Mouse (Mus musculus): ENCODE results near the gene Faap20. TPM values are rescaled to one million over a fixed set of nuclear protein-coding genes. Genes with fewer than 3 reads are reported as not detected.

The Faap20 gene
- total RNA-seq, 2 experiments from 2014 or later = 28.0 to 29.5 TPM

- no peak for DNase-seq (ENCODE audit: low spot score in 2 of 2)
Observed at GRCm38 (mm10) chr4:155283001-155283503, 33.5 kb downstream of the Faap20 start.

GRCm38 (mm10) chr4:155283585-155283984, 34.0 kb downstream of the Faap20 start:
- peak in 1 of 2 experiments; percentile 50 for DNase-seq (ENCODE audit: low spot score in 2 of 2)

GRCm38 (mm10) chr4:155284521-155285379, 35.1 kb downstream of the Faap20 start:
- DNase-seq (ENCODE audit: low spot score in 2 of 2) = no peak

- no peak for DNase-seq (ENCODE audit: low spot score in 2 of 2)
Observed at GRCm38 (mm10) chr4:155286090-155286489, 36.5 kb downstream of the Faap20 start.

GRCm38 (mm10) chr4:155287713-155288112, 38.1 kb downstream of the Faap20 start:
- DNase-seq (ENCODE audit: low spot score in 2 of 2) = no peak

GRCm38 (mm10) chr4:155288586-155288985, 39.0 kb downstream of the Faap20 start:
- no peak for DNase-seq (ENCODE audit: low spot score in 2 of 2)

- DNase-seq (ENCODE audit: low spot score in 2 of 2) = no peak
Observed at GRCm38 (mm10) chr4:155290045-155290444, 40.4 kb downstream of the Faap20 start.

GRCm38 (mm10) chr4:155292863-155293262, 43.3 kb downstream of the Faap20 start:
- DNase-seq (ENCODE audit: low spot score in 2 of 2) = no peak

GRCm38 (mm10) chr4:155294381-155294780, 44.8 kb downstream of the Faap20 start:
- no peak for DNase-seq (ENCODE audit: low spot score in 2 of 2)

- no peak for DNase-seq (ENCODE audit: low spot score in 2 of 2)
Observed at GRCm38 (mm10) chr4:155295026-155295590, 45.5 kb downstream of the Faap20 start.

- peak; percentile 67 to 74 for DNase-seq (ENCODE audit: low spot score in 2 of 2)
Observed at GRCm38 (mm10) chr4:155295996-155296395, 46.4 kb downstream of the Faap20 start.

GRCm38 (mm10) chr4:155297057-155297456, 47.5 kb downstream of the Faap20 start:
- DNase-seq (ENCODE audit: low spot score in 2 of 2) = no peak

GRCm38 (mm10) chr4:155298826-155299225, 49.2 kb downstream of the Faap20 start:
- DNase-seq (ENCODE audit: low spot score in 2 of 2) = no peak

GRCm38 (mm10) chr4:155300421-155301097, 51.0 kb downstream of the Faap20 start:
- DNase-seq (ENCODE audit: low spot score in 2 of 2) = no peak

- DNase-seq (ENCODE audit: low spot score in 2 of 2) = no peak
Observed at GRCm38 (mm10) chr4:155301098-155301447, 51.5 kb downstream of the Faap20 start.

GRCm38 (mm10) chr4:155301965-155302364, 52.4 kb downstream of the Faap20 start:
- DNase-seq (ENCODE audit: low spot score in 2 of 2) = no peak

GRCm38 (mm10) chr4:155304508-155305096, 55.0 kb downstream of the Faap20 start:
- no peak for DNase-seq (ENCODE audit: low spot score in 2 of 2)

GRCm38 (mm10) chr4:155305531-155306031, 56.0 kb downstream of the Faap20 start:
- DNase-seq (ENCODE audit: low spot score in 2 of 2) = peak; percentile 54 to 68
